Mouse (Mus musculus): Measurements from ENCODE around the gene Srp54a. TPM values are rescaled to one million over a fixed set of nuclear protein-coding genes. Genes with fewer than 3 reads are reported as not detected.
A peak's percentile ranks its signal among the peaks of the same experiment; 100 is the strongest.
"Not testable (repeated sequence)": the region's sequence is repeated elsewhere in the genome, so short reads cannot be mapped to it uniquely, and the experiment has no call there.

The Srp54a gene
- polyA plus RNA-seq, 1 experiment: 6.4 TPM

- TF ChIP-seq CTCF (IDR thresholded peaks at IDR 0.05; ENCODE audit: extremely low read depth, insufficient read length, insufficient replicate concordance, low read depth, low read length) (no peak), POLR2A (IDR thresholded peaks at IDR 0.05; ENCODE audit: low read depth, low read length) (no peak)
- Histone ChIP-seq H3K27me3 (ENCODE audit: control insufficient read depth, insufficient read depth, low read length) (no peaks in the 10 kb centered on the region), H3K36me3 (ENCODE audit: control insufficient read depth, insufficient read depth, low read length) (no peaks in the 10 kb centered on the region; the same call in 1 of the 2 replicates), H3K27ac (ENCODE audit: insufficient read depth, low read depth, low read length) (no peak overlapping the region), H3K4me1 (ENCODE audit: control insufficient read depth, insufficient read depth, insufficient read length, low read length) (no peaks in the 10 kb centered on the region), H3K4me3 (ENCODE audit: low read depth, low read length) (no peak overlapping the region)
- WGBS: 84% methylated on average over 7 of the region's 7 CpGs
These were observed 6.4 kb upstream of the Srp54a start for GRCm38 (mm10) chr12:55073686-55074085.

- no peaks in the 10 kb centered on the region for H3K27me3 ChIP-seq (ENCODE audit: control insufficient read depth, insufficient read depth, low read length)
- no peaks in the 10 kb centered on the region; the same call in 1 of the 2 replicates for H3K36me3 ChIP-seq (ENCODE audit: control insufficient read depth, insufficient read depth, low read length)
- no peak overlapping the region for H3K4me3 ChIP-seq (ENCODE audit: low read depth, low read length)
- H3K27ac ChIP-seq (ENCODE audit: insufficient read depth, low read depth, low read length): no peak overlapping the region
- no peaks in the 10 kb centered on the region for H3K4me1 ChIP-seq (ENCODE audit: control insufficient read depth, insufficient read depth, insufficient read length, low read length)
- 92% methylated on average over 2 of the region's 2 CpGs for WGBS
- TF ChIP-seq POLR2A (IDR thresholded peaks at IDR 0.05; ENCODE audit: low read depth, low read length): no peak
- no peak for TF ChIP-seq CTCF (IDR thresholded peaks at IDR 0.05; ENCODE audit: extremely low read depth, insufficient read length, insufficient replicate concordance, low read depth, low read length)
These were observed 4.8 kb upstream of the Srp54a start for GRCm38 (mm10) chr12:55075296-55075695.

GRCm38 (mm10) chr12:55078706-55079105 lies 1.4 kb upstream of the Srp54a start:
- not testable (repeated sequence) for H3K4me1 ChIP-seq (ENCODE audit: control insufficient read depth, insufficient read depth, insufficient read length, low read length); H3K27me3 ChIP-seq (ENCODE audit: control insufficient read depth, insufficient read depth, low read length); H3K36me3 ChIP-seq (ENCODE audit: control insufficient read depth, insufficient read depth, low read length); H3K4me3 ChIP-seq (ENCODE audit: low read depth, low read length); H3K27ac ChIP-seq (ENCODE audit: insufficient read depth, low read depth, low read length)
- WGBS: 25% methylated on average over 2 of the region's 2 CpGs

GRCm38 (mm10) chr12:55080601-55080942 lies 510 bp downstream of the Srp54a start:
- not testable (repeated sequence) for H3K27me3 ChIP-seq (ENCODE audit: control insufficient read depth, insufficient read depth, low read length); H3K4me1 ChIP-seq (ENCODE audit: control insufficient read depth, insufficient read depth, insufficient read length, low read length); H3K36me3 ChIP-seq (ENCODE audit: control insufficient read depth, insufficient read depth, low read length)
- 0 out of 2 replicates have a peak, but pooled peaks have one; percentile 11 for TF ChIP-seq POLR2A (IDR thresholded peaks at IDR 0.05; ENCODE audit: low read depth, low read length)
- under 1% methylated on average over 25 of the region's 25 CpGs for WGBS
- H3K4me3 ChIP-seq (ENCODE audit: low read depth, low read length): peak overlapping the region; percentile 86
- H3K27ac ChIP-seq (ENCODE audit: insufficient read depth, low read depth, low read length): peak overlapping the region; percentile 87

DNA sequence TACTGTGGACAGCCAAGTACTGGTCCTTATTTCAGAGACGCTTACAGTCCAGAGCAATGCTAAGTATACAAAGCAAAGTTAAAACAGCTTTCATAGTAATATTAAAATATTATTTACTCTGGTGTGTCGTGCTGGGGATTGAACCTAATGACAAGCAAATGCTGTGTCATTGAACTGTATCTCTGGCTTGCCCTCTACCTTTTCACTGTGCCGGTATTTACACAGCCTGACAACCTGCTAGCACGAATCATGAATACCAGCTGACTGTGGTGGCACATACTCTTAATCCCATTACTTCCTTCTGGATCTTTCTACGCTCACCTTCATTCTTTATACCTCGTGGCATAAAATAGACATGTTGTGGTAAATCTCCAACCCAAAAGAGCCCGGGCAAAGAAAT lies 12.1 kb downstream of the Srp54a start:
- H3K36me3 ChIP-seq (ENCODE audit: control insufficient read depth, insufficient read depth, low read length); H3K4me1 ChIP-seq (ENCODE audit: control insufficient read depth, insufficient read depth, insufficient read length, low read length); H3K4me3 ChIP-seq (ENCODE audit: low read depth, low read length); H3K27ac ChIP-seq (ENCODE audit: insufficient read depth, low read depth, low read length); H3K27me3 ChIP-seq (ENCODE audit: control insufficient read depth, insufficient read depth, low read length): not testable (repeated sequence)
- WGBS: 80% methylated on average over 1 of the region's 7 CpGs

DNA sequence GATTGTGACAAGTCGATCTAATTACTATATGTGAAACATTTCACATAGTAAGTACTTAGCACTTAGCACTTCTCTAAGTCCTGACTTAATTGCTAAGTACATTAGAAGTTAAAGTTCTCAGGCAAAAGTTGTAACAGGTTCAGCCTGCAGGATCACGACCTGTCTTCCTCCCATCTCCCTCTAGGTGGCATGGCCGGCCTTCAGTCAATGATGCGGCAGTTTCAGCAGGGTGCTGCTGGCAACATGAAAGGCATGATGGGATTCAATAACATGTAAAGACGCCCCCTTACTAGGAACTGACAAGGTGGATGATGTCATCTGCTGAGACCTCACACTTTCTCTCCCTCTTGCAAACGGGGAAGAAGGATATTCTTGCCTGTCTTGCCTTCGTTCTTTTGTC lies 32.6 kb downstream of the Srp54a start:
- not testable (repeated sequence) for H3K27me3 ChIP-seq (ENCODE audit: control insufficient read depth, insufficient read depth, low read length); H3K36me3 ChIP-seq (ENCODE audit: control insufficient read depth, insufficient read depth, low read length); H3K4me1 ChIP-seq (ENCODE audit: control insufficient read depth, insufficient read depth, insufficient read length, low read length); H3K27ac ChIP-seq (ENCODE audit: insufficient read depth, low read depth, low read length); H3K4me3 ChIP-seq (ENCODE audit: low read depth, low read length)
- WGBS: no CpG with 5 or more reads among the region's 7 CpGs

DNA sequence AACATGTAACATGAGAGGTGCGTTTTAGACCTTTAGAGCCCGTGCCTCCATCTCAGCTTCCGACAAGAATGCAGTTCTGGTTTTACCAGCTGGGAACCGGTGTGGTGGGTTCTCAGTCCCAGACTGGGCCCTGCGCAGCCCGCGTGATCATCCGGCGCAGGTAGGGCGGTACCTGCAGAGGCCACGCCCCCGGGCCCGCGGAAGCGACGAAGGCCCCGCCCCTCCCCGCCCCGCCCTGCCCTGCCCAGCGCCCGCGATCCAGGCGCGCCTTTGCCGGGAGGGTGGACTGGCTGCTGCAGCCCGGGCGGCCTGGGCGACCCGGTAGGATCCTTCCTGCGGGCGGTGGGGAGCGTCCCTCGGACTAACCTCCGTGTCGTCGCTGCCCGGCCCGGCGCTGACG lies 44.2 kb downstream of the Srp54a start, which contains the start of gene Fam177a:
Fam177a (plus strand) TSS at position 228 of the 400 bp plus-strand sequence.
- not testable (repeated sequence) for H3K36me3 ChIP-seq (ENCODE audit: control insufficient read depth, insufficient read depth, low read length); H3K4me1 ChIP-seq (ENCODE audit: control insufficient read depth, insufficient read depth, insufficient read length, low read length); H3K27me3 ChIP-seq (ENCODE audit: control insufficient read depth, insufficient read depth, low read length); H3K4me3 ChIP-seq (ENCODE audit: low read depth, low read length); H3K27ac ChIP-seq (ENCODE audit: insufficient read depth, low read depth, low read length)
- WGBS: no CpG with 5 or more reads among the region's 40 CpGs

- no CpG with 5 or more reads among the region's 18 CpGs for WGBS
- not testable (repeated sequence) for H3K4me3 ChIP-seq (ENCODE audit: low read depth, low read length); H3K4me1 ChIP-seq (ENCODE audit: control insufficient read depth, insufficient read depth, insufficient read length, low read length); H3K27me3 ChIP-seq (ENCODE audit: control insufficient read depth, insufficient read depth, low read length); H3K36me3 ChIP-seq (ENCODE audit: control insufficient read depth, insufficient read depth, low read length); H3K27ac ChIP-seq (ENCODE audit: insufficient read depth, low read depth, low read length)
These were observed 44.7 kb downstream of the Srp54a start for GRCm38 (mm10) chr12:55124731-55125130.

- H3K4me3 ChIP-seq (ENCODE audit: low read depth, low read length); H3K4me1 ChIP-seq (ENCODE audit: control insufficient read depth, insufficient read depth, insufficient read length, low read length); H3K27ac ChIP-seq (ENCODE audit: insufficient read depth, low read depth, low read length); H3K27me3 ChIP-seq (ENCODE audit: control insufficient read depth, insufficient read depth, low read length); H3K36me3 ChIP-seq (ENCODE audit: control insufficient read depth, insufficient read depth, low read length): not testable (repeated sequence)
- no CpG with 5 or more reads among the region's 6 CpGs for WGBS
These were observed 55.5 kb downstream of the Srp54a start for GRCm38 (mm10) chr12:55135540-55135939.

- no CpG with 5 or more reads among the region's 6 CpGs for WGBS
These were observed 57.8 kb downstream of the Srp54a start for GRCm38 (mm10) chr12:55137859-55138258.

GRCm38 (mm10) chr12:55154559-55155448 lies 74.7 kb downstream of the Srp54a start, which contains the start of gene Srp54b:
TSS of gene Srp54b (plus strand) at chr12:55155104.
- not testable (repeated sequence) for H3K4me1 ChIP-seq (ENCODE audit: control insufficient read depth, insufficient read depth, insufficient read length, low read length); H3K36me3 ChIP-seq (ENCODE audit: control insufficient read depth, insufficient read depth, low read length); H3K27ac ChIP-seq (ENCODE audit: insufficient read depth, low read depth, low read length); H3K27me3 ChIP-seq (ENCODE audit: control insufficient read depth, insufficient read depth, low read length)
- WGBS: no CpG with 5 or more reads among the region's 57 CpGs
- H3K4me3 ChIP-seq (ENCODE audit: low read depth, low read length): peak within 1 kb of the TSS; percentile 50

More at GRCm38 (mm10) chr12:55137859-55138258, 57.8 kb downstream of the Srp54a start:
- H3K4me1 ChIP-seq (ENCODE audit: control insufficient read depth, insufficient read depth, insufficient read length, low read length); H3K27me3 ChIP-seq (ENCODE audit: control insufficient read depth, insufficient read depth, low read length); H3K36me3 ChIP-seq (ENCODE audit: control insufficient read depth, insufficient read depth, low read length); H3K27ac ChIP-seq (ENCODE audit: insufficient read depth, low read depth, low read length); H3K4me3 ChIP-seq (ENCODE audit: low read depth, low read length): not testable (repeated sequence)
